Mouse (Mus musculus): ENCODE measurements around the gene Creld1.

DNA sequence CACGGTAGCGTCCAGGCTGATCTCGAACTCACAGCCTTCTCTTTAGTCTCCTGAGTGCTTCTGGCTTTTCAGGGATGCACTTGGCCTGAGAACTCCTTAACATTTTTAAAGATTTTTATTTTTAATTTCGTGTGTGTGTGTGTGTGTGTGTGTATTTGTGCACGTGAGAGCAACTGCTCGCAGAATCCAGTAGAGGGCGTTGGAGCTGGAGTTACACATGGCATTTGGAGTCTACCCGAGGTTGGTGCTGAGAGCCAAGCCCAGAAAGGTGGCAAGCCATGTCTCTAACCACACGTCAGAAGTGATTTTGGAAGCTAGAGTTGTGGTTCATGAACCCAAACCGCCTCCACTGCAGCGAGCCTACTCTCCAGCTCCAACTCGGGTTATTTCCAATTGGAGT, 40.0 kb upstream of the Creld1 start:
- peak; percentile 59 for TF ChIP-seq CTCF (conservative IDR thresholded peaks at IDR 0.05; ENCODE audit: low read length)
- no peak for TF ChIP-seq POU5F1 (IDR thresholded peaks at IDR 0.05; ENCODE audit: borderline replicate concordance, low read length)

Measured in E14TG2a.4 (cell line).